In the genomic region with DNA sequence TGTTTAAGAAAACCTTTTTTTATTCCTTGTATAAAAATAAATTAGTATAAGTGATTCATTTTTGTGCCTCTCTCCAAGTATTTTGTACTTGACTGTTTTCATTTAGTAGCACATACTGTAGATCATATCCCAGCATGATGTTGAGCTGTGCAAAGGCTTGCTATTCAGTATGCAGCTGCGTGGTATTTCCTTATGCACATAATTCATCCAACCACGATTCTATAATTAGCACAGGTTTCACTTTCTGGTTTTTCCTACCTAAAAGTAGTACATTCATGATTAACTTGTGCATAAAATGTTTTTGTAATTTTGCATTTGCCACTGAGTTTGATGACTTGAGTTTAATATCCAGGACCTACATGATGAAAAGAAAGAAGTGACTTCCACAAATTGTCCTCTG, we compare ENCODE assay signal across 19 mouse cellular contexts.
DNase-seq lines count a peak whose midpoint lies in the region.
"Had no signal": no experiment of that assay in that cellular context is flagged by ENCODE, and none has a peak within 500 bp of the region (broad histone marks: within the 10 kb centered on the region; RNA-seq: fewer than 3 reads in every experiment).

No protein-coding gene starts in this region.

- peak; percentile 8 to 56 for DNase-seq in frontal cortex, adult 2 months (ENCODE audit: extremely low spot score in 1 of 2, low spot score in 1 of 2)
- DNase-seq in frontal cortex, postnatal 36 days (ENCODE audit: low spot score in 2 of 2) = no peak
- DNase-seq in left cerebral cortex, adult 11 months (ENCODE audit: low spot score) = peak; percentile 32
- DNase-seq in left cerebral cortex, postnatal 36 days (ENCODE audit: low spot score in 2 of 2) = no peak
- DNase-seq in brain, adult 2 months (ENCODE audit: low read depth, low spot score) = peak; percentile 69
- DNase-seq in telencephalon, adult 2 months (ENCODE audit: low read depth, low spot score) = peak; percentile 79
- DNase-seq in ovary, adult 18-20 months (ENCODE audit: low spot score) = no peak
- DNase-seq: adrenal gland, postnatal 10 days; B cell, adult 2 months; cerebellum, adult 11-12 months; cerebellum, adult 8-10 months; cerebellum, postnatal 10 days; cerebellum, postnatal 36 days; embryo, embryonic 11 days; gastrocnemius, postnatal 10 days; gastrocnemius, postnatal 36 days; heart, adult 2 months; heart, postnatal 14 days; heart, postnatal 4 days had no signal

- intact Hi-C loops in left cerebral cortex, postnatal 36 days (cut with DNase I) = no loop called here

Comparison
In these comparisons a context has a peak if more than half of its experiments do, and no peak if none do; other contexts are left out.
1. DNase-seq: peak in frontal cortex, adult 2 months (2 of 2), left cerebral cortex, adult 11 months (single experiment), brain, adult 2 months (single experiment) and telencephalon, adult 2 months (single experiment); none in frontal cortex, postnatal 36 days (0 of 2), left cerebral cortex, postnatal 36 days (0 of 2) and ovary, adult 18-20 months (single experiment).